Mouse (Mus musculus): Measurements from ENCODE around the gene Cyb5r3.

Cyb5r3 gene

DNA sequence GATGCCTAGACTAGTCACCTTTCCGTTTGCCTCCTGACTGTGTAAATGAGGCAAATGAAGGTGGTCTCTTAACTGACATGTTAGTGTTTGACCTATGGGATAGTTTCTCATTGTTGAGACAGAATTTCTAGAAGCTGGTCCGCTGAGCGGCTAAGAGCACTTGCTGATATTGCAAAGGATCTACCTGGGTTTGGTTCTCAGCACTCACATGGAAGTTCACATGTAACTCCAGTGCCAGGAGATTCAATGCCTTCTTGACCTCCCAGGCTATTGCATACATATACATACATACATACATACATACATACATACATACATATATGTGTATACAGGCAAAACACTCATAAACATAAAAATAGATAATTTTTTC lies 22.3 kb downstream of the Cyb5r3 start:
- WGBS: 20% methylated on average over 3 of the region's 3 CpGs

DNA sequence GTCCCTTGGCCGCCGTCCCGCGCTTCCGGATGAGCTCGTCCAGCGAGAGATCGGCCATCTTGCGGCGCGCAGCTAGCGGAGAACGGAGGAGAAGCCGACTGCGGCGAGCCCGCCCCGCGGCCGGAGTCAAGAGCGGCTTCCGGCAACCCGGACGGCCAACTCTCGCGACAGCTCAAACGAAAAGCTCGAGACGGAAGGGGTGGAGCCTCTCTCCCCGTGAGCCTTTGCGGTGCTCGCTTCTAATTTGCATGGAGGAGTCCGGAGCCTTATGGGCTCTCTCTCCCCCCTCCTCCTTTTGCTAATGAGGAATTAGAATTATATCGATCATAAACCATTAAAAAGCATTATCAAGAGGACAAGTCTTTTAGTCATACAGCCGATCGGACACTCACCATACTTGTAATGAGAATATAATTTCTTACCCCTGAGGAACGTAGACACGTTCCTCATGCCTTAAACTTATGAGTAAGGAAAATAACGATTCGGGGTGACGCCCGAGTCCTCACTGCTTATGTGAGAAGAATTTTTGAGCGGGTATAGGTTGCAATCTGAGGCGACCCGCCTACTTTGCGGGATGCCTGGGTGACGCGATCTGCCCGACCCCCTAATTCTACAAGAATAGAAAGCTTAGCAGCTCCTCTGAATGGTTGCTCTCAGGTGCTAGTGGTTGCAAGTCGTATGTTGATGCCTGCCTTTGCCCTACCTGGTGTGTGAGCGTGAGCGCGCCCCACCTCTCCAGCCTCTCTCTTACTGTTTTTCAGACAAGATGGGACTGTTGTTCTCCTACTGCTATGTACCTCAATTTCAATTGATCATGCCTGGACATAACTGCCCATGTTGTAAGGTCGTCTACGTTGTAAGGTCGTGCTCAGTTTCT lies 23.0 kb downstream of the Cyb5r3 start, which contains the start of gene Poldip3:
TSS of gene Poldip3 (minus strand) at position 189 of the 877 bp plus-strand sequence.
- under 1% methylated on average over 56 of the region's 56 CpGs for WGBS

DNA sequence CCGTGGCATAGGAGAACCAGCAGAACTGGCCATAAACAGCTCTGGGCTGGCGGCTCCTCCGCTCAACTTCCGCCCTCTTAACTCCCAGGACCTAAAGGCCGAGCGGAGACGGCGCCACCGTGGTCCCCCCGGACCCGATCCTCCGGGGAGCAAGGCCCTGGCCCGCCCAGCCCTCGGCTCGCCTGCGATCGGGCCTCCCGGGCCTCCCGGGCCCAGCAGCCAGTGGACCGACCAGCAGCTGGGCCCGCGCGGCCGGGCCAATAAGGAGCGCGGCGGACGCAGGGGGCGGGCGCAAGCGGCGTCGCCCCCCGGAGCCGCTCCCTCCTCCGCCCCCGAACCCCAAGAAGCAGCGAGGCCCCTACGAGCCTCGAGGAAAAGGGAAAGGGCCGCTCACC lies 23.6 kb downstream of the Cyb5r3 start:
- WGBS: under 1% methylated on average over 41 of the region's 41 CpGs

DNA sequence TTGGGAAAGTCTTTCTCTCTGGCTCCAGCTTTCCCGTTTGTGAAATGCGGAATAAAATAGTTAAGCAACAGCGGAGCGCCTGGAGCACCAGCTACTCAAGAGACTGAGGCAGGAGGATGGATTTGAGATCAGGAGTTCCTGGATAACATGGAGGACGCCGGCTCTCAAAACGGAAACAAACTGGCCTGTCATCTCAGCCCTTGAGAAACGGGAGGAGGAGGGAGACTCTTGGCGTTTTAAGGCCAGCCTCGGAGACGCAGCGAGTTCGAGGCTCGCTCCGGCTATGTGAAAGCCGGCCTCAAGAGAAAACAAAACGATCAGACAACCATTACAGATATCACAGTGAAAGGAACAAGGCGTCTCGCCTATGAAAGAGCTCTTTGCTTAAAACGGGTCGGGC lies 24.0 kb downstream of the Cyb5r3 start:
- WGBS: 1% methylated on average over 21 of the region's 21 CpGs

DNA sequence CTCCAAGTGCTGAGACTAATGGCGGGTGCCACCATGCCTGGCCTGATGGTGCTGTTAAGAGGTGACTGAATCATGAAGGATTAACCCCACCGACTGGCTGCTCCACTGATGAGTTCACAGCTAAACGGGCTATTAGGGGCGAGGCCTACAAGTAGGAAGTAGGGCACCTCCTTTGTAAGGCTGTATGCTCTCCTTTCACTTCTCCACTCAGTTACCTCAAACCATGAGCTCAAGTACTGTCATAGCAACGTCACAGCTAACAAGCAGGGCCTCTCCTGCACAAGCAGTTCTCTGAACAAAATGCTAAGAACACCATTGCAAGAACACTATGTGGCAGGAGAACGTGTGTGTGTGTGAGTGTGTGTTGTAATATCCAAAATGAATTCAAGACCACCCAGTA lies 26.9 kb downstream of the Cyb5r3 start:
- 81% methylated on average over 6 of the region's 6 CpGs for WGBS

DNA sequence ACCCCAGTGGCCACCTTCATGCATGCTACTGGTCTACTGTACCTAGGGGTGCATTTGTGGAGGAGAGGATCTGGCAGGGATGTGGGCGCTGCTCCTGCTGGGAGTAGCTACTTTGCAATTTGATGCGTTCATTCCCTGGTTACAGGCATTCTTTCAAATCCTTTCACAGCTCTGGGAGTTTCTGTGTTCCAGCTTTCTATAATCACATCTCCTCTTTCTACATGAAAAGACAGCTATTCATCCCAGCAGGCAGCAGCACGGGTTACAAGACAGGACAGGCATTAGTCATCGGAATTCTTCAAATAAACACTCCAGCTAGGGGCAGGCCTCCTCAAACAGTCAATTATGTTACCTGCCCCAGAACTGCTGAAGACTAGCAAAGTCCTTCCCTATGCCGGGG lies 29.5 kb downstream of the Cyb5r3 start:
- 6% methylated on average over 5 of the region's 5 CpGs for WGBS

DNA sequence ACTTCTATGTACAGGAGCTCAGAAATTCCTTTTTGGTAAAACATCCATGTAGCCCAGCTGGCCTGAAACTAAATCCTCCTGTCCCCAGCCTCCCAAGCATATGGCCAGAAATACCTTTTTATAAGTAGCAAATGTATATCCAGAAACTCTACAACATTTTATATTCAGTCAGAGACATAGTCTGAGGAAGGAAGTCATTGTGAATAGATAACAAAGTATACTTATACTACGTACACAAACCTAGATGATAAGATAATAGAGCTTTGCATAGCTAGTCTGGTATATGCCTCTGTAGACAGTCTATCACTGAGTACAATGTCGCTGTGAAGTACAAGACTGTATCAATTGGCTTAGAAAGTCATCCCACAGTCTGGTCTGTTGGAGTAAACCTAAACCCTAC lies 36.7 kb downstream of the Cyb5r3 start:
- WGBS: 54% methylated on average over 2 of the region's 2 CpGs

DNA sequence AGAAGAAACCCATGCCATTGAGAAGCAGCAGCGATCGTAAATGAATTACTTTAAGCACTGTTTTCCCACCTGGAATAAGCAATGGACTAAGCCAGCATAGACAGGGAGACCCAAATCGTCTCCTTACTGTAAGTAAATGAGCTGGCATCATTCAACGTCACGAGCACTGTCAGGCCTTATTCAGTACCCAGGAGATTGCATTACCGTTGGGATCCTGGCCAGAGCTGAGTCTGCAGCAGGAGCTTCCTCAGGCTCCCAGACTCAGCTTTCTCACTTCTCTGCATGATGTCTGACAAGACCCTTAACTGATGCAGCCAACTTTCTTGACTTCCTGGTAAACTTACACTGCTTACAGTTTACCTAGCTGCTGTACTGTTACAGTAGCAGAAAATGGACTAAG lies 37.7 kb downstream of the Cyb5r3 start:
- WGBS: 52% methylated on average over 6 of the region's 6 CpGs

DNA sequence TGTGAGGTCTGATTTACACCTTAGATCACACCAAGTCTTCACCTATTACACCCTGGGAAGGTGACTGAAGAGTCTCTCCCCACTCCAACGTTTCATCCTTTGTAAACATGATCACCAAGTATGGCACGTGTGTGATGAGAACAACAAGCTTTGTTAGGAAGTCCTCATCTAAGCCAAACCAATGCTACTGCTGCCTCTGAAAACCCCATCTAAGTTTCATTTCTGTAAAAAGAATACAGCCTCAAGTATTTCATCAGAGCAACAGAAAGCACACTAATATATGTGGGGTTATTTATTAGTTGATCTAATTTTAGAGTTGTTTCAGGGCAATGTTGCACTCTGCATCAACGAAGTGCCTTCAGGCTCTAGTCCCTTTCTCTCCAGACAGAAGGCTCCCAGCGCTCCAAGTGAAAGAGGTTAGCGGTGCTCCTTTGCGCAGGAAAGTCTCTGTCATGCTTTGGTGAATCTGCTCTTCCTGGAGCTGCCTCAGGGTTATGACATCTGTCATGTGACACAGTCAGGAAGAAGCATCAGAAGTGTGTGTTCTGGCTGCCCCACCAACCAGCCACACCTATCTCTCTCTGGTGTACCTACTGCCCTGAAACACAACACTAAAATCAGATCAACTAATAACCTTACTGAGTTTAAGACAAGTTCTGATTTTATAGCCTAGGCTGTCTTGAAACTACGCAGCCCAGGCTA lies 42.7 kb downstream of the Cyb5r3 start:
- WGBS: 89% methylated on average over 7 of the region's 7 CpGs

DNA sequence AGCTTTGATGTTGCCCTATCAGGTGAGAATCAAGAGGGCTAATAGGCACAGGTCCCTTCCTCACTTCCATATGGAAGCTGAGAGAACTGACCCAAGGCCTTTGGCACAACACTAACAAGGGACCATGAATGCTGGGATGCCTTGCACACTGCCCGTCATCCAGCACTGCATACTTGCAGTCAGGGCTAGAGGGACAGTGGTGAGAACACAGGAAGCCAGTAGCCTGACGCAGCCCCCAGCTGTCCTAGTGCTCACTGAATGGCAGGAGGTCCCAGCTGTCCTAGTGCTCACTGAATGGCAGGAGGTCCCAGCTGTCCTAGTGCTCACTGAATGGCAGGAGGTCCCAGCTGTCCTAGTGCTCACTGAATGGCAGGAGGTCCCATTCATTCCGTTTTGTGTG lies 45.4 kb downstream of the Cyb5r3 start:
- whole genome bisulfite sequencing: 81% methylated on average over 3 of the region's 3 CpGs

DNA sequence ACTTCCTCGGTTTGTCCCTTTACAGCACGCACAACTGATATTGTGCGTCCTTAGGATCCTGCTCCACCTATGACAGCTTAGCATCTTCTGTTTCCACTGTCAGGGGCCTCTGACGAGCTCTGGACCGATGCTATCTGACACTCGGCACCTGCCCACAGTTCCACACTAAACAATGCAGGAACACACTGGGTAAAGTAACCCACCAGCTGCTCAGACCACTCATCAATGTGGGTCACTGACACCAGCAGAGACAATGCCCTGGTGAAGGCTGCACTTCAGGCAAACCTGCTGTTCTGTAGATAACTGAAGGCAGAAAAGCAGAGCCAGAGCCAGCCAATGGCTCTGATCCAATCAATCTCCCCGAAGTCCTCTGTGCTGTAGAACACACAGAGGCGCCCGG lies 45.8 kb downstream of the Cyb5r3 start:
- 74% methylated on average over 9 of the region's 9 CpGs for WGBS

DNA sequence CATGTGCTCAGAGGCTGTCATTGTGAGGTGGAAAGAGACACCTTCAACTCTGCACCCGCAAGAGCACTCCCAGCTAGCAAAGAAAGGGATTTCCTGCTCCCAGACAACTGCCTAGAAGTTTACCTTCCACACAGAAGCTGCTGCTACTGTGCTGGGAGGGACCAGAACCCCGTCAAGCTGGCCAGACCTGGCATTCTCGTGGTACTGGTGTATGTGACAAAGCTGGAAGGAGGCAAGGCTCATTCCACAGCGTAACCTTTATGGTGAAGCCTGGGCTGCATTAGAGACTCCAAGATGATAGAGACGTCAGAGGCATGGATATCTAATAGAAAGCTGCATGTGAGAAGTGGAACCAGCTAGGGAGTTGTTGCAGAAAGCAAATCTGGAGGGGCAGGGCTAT lies 47.8 kb downstream of the Cyb5r3 start:
- WGBS: 72% methylated on average over 5 of the region's 5 CpGs

DNA sequence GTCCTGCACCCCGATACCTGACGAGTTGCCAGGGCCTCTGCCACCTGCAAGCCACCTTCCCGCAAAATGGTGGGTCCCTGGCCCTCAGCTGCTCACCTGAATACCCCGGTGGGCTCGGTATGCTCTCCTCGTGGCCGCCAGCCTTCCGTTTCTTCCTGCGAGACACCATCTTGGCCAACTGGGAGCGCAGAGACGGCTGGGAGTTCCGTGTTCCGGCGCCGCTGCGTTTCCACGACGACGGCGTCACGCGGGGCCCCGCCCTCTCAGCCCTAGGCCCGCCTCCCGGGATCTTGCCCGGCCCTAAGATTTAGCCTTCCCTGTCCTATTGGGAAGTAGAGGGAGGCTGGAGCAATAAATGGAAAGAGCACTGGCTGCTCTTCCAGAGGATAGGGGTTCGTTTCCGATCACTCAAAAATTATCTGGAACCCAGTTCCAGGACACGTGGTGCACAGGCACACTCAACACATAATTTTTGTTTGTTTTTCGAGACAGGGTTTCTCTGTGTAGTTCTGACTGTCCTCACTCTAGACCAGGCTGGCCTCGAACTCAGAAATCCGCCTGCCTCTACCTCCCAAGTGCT lies 49.7 kb downstream of the Cyb5r3 start, which contains the start of gene Rrp7a:
TSS of gene Rrp7a (minus strand) at position 236 of the 580 bp plus-strand sequence.
- 5% methylated on average over 32 of the region's 32 CpGs for WGBS

DNA sequence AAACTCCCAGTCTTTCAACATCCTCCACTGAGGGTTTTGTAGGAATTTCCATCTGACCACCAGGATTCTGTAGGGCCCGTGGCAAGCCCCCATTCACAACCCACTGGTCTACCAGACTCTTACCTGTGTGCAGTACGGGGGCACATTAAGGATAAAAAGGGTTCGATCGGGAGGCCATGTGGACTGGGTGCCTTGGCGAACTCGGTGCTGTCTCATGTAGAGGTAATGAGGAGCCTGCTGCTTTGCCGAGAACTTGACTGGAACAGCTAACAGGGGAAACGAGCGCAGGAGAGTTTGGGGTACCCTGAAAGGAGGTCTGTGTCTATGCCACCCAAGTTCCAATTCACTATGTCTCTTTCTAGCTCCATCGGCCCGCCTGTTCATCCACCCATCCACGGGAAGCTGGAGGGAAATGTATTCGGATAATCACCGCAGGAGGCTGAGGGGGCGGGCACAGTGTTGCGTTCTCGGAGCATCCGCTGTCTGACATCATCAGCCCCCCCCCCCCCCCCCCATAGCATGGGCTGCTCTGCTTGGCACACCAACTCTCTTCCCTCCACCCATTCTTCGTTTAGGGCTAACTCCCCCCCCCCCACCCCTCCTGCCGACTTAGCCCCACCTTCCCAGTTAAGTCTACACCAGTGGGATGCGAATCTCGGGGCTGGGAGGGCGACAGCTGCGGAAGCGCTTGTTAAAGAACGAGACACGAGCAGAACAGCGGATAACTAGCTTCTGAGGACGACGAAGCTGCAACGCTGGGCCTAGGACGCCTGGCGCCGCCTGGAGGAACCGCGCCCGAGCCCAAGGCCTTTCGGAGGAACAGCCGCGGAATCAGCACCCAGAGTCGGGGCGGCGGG lies 50.5 kb downstream of the Cyb5r3 start:
- WGBS: 2% methylated on average over 42 of the region's 43 CpGs

DNA sequence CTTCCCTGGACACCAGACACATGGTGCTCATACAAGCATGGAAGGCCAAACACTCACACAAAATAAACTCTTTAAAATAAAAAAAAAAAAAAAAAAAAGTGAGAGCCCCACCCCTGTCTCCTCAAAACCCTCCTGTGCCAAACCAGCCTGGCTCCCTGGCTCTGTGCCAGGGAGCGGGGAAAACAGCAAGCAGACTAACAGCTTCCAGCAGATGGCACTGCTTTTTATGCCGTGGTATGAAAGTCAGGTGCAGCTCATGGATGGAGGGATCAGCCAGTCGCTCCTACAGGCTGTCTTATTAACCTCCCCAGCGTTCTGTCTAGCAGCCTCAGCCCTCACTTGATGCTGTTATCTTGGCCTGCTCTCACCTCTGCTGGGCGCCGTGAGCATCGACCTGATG lies 54.0 kb downstream of the Cyb5r3 start:
- 37% methylated on average over 7 of the region's 7 CpGs for WGBS

DNA sequence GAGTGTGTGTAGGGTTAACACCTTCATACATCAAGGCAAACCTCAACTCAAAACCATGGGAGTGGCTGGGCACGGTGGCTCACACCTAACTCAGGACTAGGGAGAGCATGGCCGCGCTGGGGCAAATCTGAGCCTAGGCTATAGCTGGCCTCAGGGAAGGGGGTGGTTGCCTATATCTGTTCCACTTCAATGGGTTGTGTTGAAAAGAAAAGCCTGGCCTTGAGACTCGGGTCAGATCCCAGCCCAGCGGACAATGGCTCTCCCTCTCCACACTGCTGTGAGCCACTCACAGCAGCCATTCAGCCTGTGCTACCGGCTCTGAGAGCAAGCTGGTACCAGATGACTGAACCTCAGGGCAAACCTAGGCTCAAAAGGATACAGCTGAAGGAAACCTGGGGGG lies 57.3 kb downstream of the Cyb5r3 start:
- WGBS: 69% methylated on average over 6 of the region's 6 CpGs

DNA sequence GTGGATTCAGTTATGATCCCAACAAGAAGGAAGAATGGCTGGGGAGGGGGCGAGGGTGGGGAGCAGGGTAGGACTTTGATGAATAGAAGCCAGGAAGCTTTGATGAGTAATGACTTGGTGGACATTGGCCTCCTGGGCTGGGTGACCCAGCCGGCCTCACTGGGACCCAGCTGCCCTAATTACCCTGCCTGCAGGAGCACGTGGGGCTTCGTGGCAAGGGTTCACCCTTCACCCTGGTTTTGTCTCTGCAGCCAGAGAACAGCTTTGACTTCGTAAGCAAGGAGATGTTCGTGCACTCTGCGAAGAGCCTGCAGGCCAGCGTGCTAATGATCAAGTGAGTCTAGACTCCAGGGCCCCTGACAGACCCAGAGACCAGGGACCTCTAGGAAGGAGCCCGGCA lies 58.3 kb downstream of the Cyb5r3 start:
- WGBS: 88% methylated on average over 9 of the region's 9 CpGs

DNA sequence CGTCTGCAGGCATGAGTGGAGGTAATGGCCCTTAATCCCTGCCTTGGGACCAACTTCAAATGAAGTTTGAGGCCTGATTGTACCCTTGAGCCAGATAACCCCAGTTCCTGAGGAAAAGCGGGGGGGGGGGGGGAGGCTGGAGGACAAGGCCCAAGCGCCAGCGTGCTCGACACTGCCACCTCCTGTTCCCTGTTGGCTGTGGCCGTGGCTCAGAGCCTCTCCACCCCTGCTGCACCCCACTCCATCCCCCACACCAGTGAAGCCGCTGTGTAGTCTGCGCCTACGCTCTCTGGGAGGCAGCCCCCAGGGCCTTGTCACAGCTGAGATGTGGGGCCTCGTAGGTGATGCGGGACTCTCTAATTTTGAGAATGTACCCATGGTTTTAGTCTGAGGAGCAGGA lies 59.5 kb downstream of the Cyb5r3 start:
- WGBS: 7% methylated on average over 11 of the region's 11 CpGs

DNA sequence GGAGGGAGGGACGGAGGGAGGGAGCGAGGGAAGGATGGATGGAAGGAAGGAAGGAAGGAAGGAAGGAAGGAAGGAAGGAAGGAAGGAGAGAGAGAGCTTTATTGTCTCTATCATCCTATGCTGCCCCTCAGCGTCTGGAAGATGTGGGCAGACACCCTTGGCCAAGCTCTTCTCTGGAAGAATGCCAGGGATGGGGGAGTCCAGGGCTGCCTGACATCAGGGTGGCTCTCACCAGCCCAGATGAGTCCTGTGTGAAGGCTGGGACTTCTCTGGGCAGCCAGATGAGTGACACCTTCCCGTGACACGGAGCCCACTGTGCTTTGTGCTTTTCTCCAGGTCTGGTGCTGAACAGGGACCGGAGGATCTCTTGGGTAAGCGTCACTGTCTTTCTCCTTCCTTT lies 60.5 kb downstream of the Cyb5r3 start:
- 89% methylated on average over 7 of the region's 7 CpGs for WGBS

DNA sequence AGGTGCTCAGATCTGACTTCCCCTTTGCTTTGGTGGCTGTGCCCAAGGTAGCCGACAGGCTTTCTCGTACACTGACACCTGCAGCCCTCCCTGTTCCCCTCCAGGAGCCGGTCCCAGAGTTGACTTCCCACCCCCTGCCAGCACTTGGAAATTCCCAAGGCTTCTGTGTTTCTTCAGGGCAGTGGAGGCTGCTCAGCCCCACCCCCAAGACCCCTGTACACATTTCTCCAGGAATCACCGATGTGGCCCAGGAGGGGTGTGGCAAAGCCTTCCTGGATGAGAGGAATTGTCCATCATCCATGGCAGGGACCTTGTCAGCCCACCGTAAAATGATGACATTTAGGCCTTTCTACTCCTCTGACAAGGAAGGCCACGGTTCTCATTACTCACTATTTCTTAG lies 61.1 kb downstream of the Cyb5r3 start:
- 75% methylated on average over 6 of the region's 6 CpGs for WGBS

DNA sequence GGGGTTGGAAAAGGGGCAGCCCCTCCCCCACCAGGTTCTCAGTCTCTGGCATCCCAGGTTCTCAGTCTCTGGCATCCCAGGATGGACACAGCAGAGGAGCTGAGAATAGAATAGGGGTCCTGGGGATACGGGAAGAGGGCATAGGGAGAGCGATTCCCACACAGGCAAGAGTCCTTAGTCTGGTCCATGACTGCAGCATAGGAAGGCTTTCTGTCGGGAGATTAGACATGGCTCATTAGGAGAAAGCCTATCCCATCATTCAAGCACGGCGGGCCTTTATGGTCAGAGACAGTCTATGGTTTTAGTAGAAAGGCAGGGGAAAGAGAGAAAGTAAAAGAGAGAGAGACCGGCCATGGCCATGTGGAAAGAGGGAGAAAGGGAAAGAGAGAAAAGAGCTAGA lies 64.6 kb downstream of the Cyb5r3 start:
- 75% methylated on average over 6 of the region's 6 CpGs for WGBS

DNA sequence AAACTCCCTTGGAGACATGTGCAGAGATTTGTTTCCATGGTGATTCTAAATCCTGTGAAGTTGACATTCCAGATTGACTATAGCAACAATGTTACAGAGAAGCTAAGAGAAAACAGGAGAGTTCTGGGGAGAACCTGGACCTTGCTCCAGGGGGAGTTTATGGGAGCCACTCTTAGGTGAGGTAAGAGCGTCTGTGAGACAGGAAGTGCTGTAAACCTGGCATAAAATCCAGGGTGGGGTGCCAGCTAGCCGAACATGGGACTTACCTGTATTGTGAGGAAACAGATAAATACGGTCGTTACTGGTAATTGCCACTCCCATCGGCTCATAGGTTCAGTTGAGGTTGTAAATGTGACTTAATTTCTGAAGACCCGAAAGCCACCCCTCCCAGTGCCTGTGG lies 66.0 kb downstream of the Cyb5r3 start:
- 81% methylated on average over 6 of the region's 6 CpGs for WGBS
